Mouse (Mus musculus) heart, adult 2 months (tissue): Measurements from ENCODE around the gene Bst1. TPM values are rescaled to one million over a fixed set of nuclear protein-coding genes. Genes with fewer than 3 reads are reported as not detected.

Experiments
- DNase-seq, 2 experiments: peaks; one replicate each; pipeline ENCODE4 v3.0.0; 2021
- H3K27ac ChIP-seq: fragments of 200-600 bp; 2 replicates; pipeline ENCODE4 v1.8.1; 2022
- H3K27me3 ChIP-seq: fragments of 200-500 bp; 2 replicates; pipeline ENCODE4 v1.6.1; 2012; ENCODE audit warnings: mild to moderate bottlenecking, low read length, inconsistent platforms, mixed read lengths; ENCODE audit not compliant: control insufficient read depth, insufficient read depth
- H3K36me3 ChIP-seq: fragments of 200-500 bp; 2 replicates; pipeline ENCODE4 v1.6.1; 2012; ENCODE audit warnings: low read length, inconsistent platforms; ENCODE audit not compliant: control insufficient read depth, insufficient read depth
- H3K4me1 ChIP-seq: fragments of 200-500 bp; 2 replicates; pipeline ENCODE4 v1.6.1; 2011; ENCODE audit warnings: low read length; ENCODE audit not compliant: control insufficient read depth, insufficient read depth
- H3K4me3 ChIP-seq: fragments of 200-600 bp; 2 replicates; pipeline ENCODE4 v1.8.1; 2022
- H3K79me2 ChIP-seq: fragments of 200-500 bp; replicated peaks from 2 replicates; pipeline ENCODE4 v1.6.1; 2012; ENCODE audit warnings: mild to moderate bottlenecking, inconsistent platforms, low read length, moderate library complexity, mixed read lengths; ENCODE audit not compliant: control insufficient read depth, insufficient read depth
- H3K9ac ChIP-seq: fragments of 200-500 bp; 2 replicates; pipeline ENCODE4 v1.6.1; 2012; ENCODE audit warnings: low read depth, mild to moderate bottlenecking, control low read depth, inconsistent platforms, low read length, mixed read lengths
- CTCF ChIP-seq: fragments of 200-600 bp; IDR thresholded peaks from 2 replicates; pipeline ENCODE4 v1.8.1; 2022; ENCODE audit warnings: antibody characterized with exemption, mild to moderate bottlenecking, moderate library complexity
- EP300 ChIP-seq: fragments of 200-500 bp; IDR thresholded peaks from 2 replicates; pipeline ENCODE4 v1.6.1; 2011; ENCODE audit warnings: low read depth, low read length, control low read depth; ENCODE audit not compliant: insufficient read depth
- POLR2A ChIP-seq: fragments of 200-500 bp; IDR thresholded peaks from 2 replicates; pipeline ENCODE4 v1.6.1; 2011; ENCODE audit warnings: mild to moderate bottlenecking, low read depth, low read length, control low read depth; ENCODE audit not compliant: insufficient read depth
- WGBS: fragments of 180-500 bp; shearing (Covaris S2); methylation state at CpG from one replicate; pipeline ENCODE4 v1.1.7; 2018; 5-methylcytosine and 5-hydroxymethylcytosine counted together
- intact Hi-C: fragments of 180-260 bp; cut with DNase I; formaldehyde crosslinking; loops from one replicate; pipeline ENCODE4 v1.15.1; 2025
- polyA plus RNA-seq: library from polyadenylated mRNA; depleted of rRNA; stranded (reverse); fragments of >200 nt; gene quantifications from 2 replicates; pipeline ENCODE4 v1.2.3, GENCODE M21; 2012
- total RNA-seq, 2 experiments: library from RNA; stranded (reverse); gene quantifications; 2 replicates each; pipeline ENCODE4 v1.2.3; 2021

Bst1 gene
- total and polyA plus RNA-seq, 3 experiments, result 1.6 to 3.3 (median 1.7) TPM

DNA sequence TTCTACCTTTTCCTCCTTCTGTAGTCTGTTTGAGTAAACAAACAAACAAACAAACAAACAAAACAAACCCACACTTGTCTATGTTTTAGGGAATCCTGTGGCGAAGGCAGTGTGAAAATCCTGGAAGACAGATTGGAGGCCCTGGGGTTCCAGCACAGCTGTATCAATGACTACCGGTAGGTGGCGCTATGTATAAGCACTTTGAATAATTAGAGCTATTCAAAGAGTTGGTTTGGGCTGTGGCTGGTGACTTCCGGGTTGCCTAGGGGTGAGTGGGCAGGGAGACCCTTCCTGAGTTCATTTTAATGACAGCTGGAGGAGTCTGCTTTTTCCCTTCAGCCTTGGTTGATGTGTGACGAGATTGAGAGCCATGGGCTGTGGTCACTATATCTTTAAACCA lies 18.7 kb downstream of the Bst1 start:
- Histone ChIP-seq H3K4me1 (no peaks in the 10 kb centered on the region; the same call in 1 of the 2 replicates), H3K9ac (no peak overlapping the region), H3K4me3 (no peak overlapping the region), H3K36me3 (no peaks in the 10 kb centered on the region), H3K79me2 (no peaks in the 10 kb centered on the region), H3K27ac (no peak overlapping the region), H3K27me3 (no peaks in the 10 kb centered on the region)
- WGBS, result 39% methylated on average over 5 of the region's 5 CpGs
- peak; percentile 91 for TF ChIP-seq CTCF
- TF ChIP-seq EP300, result no peak
- DNase-seq, result peak in 1 of 2 experiments; percentile 25
- intact Hi-C loops, result loop anchor here (5.0 kb wide), 1 partner anchor 165 kb away; no protein-coding TSS in a partner anchor

DNA sequence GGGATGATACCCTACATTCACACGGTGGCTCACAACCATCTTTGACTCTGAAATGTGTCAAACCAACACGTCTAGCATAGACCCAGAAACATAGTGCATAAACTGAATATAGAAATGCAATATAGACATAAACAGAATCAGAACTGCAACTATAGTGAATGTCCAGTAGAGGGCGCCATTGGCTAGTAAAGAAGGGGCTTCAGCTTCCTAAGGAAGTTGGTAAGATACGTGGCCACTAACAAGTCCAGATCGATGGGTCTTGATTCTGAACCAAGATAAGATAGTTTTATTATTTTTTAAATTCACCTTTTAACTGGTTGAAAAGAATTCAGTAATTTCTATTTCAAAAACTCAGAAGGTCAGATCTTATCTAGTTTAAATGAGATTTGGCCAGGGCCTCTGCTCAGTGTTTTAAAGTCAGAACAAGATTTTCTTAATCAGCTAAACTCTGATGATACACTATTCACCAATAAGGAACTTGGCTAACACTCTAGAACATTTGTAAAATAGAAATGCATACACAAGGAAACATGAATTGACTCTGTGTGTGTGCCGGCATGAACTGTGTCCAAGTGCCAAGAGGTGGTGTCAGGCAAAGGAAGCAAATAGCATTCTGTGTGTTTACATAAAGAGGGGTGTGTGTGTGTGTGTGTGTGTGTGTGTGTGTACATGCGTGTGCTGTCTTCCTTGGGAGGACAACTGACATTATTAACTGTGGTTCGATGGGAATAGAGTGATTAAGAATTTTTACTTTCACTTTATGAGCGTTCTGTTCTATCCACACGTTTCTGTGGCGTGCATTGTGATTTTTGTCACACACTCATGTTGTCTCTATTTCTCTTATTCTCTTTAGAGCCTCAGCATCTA lies 22.7 kb downstream of the Bst1 start:
- H3K9ac ChIP-seq, result peak overlapping the region; percentile 53
- peak overlapping the region; percentile 75 for H3K27ac ChIP-seq
- no peaks in the 10 kb centered on the region for H3K27me3 ChIP-seq
- WGBS, result 8% methylated on average over 11 of the region's 11 CpGs
- H3K36me3 ChIP-seq, result no peaks in the 10 kb centered on the region; the same call in 1 of the 2 replicates
- H3K79me2 ChIP-seq, result no peaks in the 10 kb centered on the region
- TF ChIP-seq EP300, result no peak
- peak; percentile 99; the same call in 1 of the 2 replicates for TF ChIP-seq CTCF
- peak overlapping the region; percentile 45 for H3K4me3 ChIP-seq
- peaks cover 12% of the 10 kb centered on the region for H3K4me1 ChIP-seq
- peak in 1 of 2 experiments; percentile 39 for DNase-seq
- intact Hi-C loops, result loop anchor here (1.0 to 5.0 kb wide), 3 partner anchors 36 to 149 kb away; no protein-coding TSS in a partner anchor

DNA sequence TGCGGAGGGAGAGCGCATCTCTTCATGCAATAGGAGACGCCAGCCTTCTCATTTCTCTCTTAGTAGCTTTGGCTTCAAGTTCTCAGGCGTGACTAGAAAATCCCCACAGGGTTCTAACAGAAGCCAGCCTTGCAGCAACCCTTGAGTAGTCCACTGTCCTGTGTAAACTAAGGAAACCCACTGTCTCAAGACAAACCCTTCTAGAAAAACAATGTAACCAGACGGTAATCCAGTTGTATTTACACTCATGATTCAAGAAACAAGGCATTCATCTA lies 23.3 kb downstream of the Bst1 start:
- intact Hi-C loops, result loop anchor here (5.0 kb wide), 1 partner anchor 35 kb away; no protein-coding TSS in a partner anchor
- H3K4me3 ChIP-seq, result peak overlapping the region; percentile 45
- no peak for DNase-seq
- no peaks in the 10 kb centered on the region; the same call in 1 of the 2 replicates for H3K36me3 ChIP-seq
- peak overlapping the region; percentile 53 for H3K9ac ChIP-seq
- H3K79me2 ChIP-seq, result no peaks in the 10 kb centered on the region
- 51% methylated on average over 5 of the region's 5 CpGs for WGBS
- peak overlapping the region; percentile 75 for H3K27ac ChIP-seq
- peaks cover 12% of the 10 kb centered on the region for H3K4me1 ChIP-seq
- TF ChIP-seq EP300 (no peak), POLR2A (no peak), CTCF (no peak)
- H3K27me3 ChIP-seq, result no peaks in the 10 kb centered on the region

DNA sequence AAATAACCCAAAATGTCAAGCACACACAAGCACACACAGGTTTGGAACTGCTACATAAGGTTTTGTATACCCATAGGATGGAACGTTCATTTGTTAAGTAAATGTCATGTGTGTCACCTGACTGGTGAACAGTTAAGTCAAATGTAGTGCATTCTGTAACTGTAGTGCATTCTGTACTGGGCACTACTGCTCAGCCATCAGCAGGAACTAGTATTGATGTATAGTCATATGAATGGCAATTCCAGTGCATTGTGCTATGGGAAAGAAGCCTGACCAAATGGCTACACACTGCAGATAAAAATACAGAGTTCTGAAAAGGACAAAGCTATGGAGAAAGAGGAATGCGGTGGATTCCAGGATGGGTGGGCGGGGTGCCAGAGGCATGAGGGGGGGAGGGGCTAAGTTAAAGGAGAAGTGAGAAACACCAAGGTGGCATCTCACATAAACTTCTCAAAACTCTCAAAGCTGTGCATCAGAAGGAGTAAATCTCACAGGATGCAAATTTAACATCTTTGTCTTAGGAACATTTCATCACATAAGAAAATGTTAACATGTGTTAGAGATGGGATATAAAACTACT lies 24.0 kb downstream of the Bst1 start:
- no peaks in the 10 kb centered on the region; the same call in 1 of the 2 replicates for H3K36me3 ChIP-seq
- no peak overlapping the region for H3K4me3 ChIP-seq
- H3K27me3 ChIP-seq, result no peaks in the 10 kb centered on the region
- no peak overlapping the region for H3K9ac ChIP-seq
- peak overlapping the region; percentile 75; the same call in 1 of the 2 replicates for H3K27ac ChIP-seq
- H3K79me2 ChIP-seq, result no peaks in the 10 kb centered on the region
- TF ChIP-seq POLR2A (no peak), CTCF (no peak), EP300 (no peak)
- peaks cover 12% of the 10 kb centered on the region for H3K4me1 ChIP-seq
- DNase-seq, result no peak
- intact Hi-C loops, result loop anchor here (5.0 kb wide), 1 partner anchor 35 kb away; no protein-coding TSS in a partner anchor
- WGBS, result 46% methylated on average over 3 of the region's 3 CpGs

DNA sequence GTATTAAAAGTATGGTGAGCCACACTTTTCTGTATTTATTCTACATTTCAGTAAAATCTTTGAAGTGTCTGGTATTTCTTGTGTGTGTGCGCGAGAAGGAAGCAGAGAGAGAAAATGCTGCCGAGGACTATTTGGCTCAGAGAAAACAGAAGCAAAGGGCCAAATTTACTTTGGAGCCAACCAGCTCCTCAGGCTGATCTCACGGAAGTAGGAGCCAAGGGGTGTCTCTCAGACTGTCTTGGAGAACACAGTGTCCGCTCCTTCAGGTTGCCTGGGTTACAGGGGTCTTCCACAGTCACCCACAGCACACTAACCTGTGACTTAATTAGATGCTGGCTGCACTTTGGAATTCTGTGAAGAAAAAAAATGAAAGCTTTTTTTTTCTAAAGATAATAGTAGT lies 26.4 kb downstream of the Bst1 start:
- WGBS, result 42% methylated on average over 5 of the region's 5 CpGs
- TF ChIP-seq CTCF (no peak), POLR2A (no peak), EP300 (no peak)
- no peak overlapping the region for H3K4me3 ChIP-seq
- intact Hi-C loops, result loop anchor here (2.0 kb wide), 1 partner anchor 20 kb away; no protein-coding TSS in a partner anchor
- no peaks in the 10 kb centered on the region for H3K79me2 ChIP-seq
- no peaks in the 10 kb centered on the region; the same call in 1 of the 2 replicates for H3K36me3 ChIP-seq
- no peak for DNase-seq
- H3K4me1 ChIP-seq, result peaks cover 12% of the 10 kb centered on the region
- no peaks in the 10 kb centered on the region for H3K27me3 ChIP-seq
- H3K9ac ChIP-seq, result no peak overlapping the region
- H3K27ac ChIP-seq, result peak overlapping the region; percentile 70

DNA sequence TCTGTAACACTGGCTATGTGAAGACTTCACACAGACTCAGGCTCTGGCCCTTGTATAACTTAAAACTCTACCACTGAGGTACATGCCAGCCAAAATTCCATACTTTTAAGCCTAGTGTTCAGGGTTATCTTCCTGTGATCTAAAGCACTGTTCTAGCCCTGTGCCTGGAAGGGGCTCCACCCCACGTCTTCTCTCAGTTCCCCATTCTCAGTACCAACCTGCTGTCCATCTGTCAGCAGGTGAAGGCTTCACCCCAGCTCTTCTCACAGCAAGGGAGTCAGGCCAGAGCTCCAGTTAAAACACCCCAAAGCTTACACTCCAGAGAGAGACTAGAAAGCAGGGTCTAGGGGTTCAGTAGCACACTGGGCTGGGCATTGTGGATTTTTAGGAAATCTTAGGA lies 27.0 kb downstream of the Bst1 start:
- WGBS, result 35% methylated on average over 1 of the region's 1 CpGs
- DNase-seq, result no peak
- Histone ChIP-seq H3K79me2 (no peaks in the 10 kb centered on the region), H3K27me3 (no peaks in the 10 kb centered on the region), H3K9ac (no peak overlapping the region), H3K36me3 (no peaks in the 10 kb centered on the region; the same call in 1 of the 2 replicates), H3K4me3 (no peak overlapping the region), H3K27ac (peak overlapping the region; percentile 70), H3K4me1 (peaks cover 12% of the 10 kb centered on the region)
- intact Hi-C loops, result loop anchor here (2.0 kb wide), 1 partner anchor 19 kb away; no protein-coding TSS in a partner anchor
- TF ChIP-seq CTCF, result no peak
- TF ChIP-seq POLR2A, result no peak
- TF ChIP-seq EP300, result no peak
